Mouse (Mus musculus): ENCODE results near the gene Gm6993.

- TF ChIP-seq CTCF (IDR thresholded peaks at IDR 0.05; ENCODE audit: insufficient read depth, low read length) (no peak), POLR2A (IDR thresholded peaks at IDR 0.05; ENCODE audit: borderline replicate concordance, extremely low read depth, low read depth, low read length) (no peak)
Measured at GRCm38 (mm10) chr12:31222741-31223140, 17.8 kb upstream of the Gm6993 start.

Data from lung, adult 2 months (tissue).